Mouse (Mus musculus): ENCODE results near the gene Tyk2.
A peak's percentile ranks its signal among the peaks of the same experiment; 100 is the strongest.

Tyk2 gene

GRCm38 (mm10) chr9:21062928-21063327 lies 68.1 kb downstream of the Tyk2 start:
- DNase-seq (ENCODE audit: low spot score in 2 of 2): peak; percentile 76 to 82

Measured in right cerebral cortex, postnatal 36 days (tissue).